Mouse (Mus musculus): Measurements from ENCODE around the gene Neo1. TPM values are rescaled to one million over a fixed set of nuclear protein-coding genes. Genes with fewer than 3 reads are reported as not detected.

Gene Neo1
- polyA plus RNA-seq, 3 experiments from 2014 or later: 0.05 TPM; not detected in 2

DNA sequence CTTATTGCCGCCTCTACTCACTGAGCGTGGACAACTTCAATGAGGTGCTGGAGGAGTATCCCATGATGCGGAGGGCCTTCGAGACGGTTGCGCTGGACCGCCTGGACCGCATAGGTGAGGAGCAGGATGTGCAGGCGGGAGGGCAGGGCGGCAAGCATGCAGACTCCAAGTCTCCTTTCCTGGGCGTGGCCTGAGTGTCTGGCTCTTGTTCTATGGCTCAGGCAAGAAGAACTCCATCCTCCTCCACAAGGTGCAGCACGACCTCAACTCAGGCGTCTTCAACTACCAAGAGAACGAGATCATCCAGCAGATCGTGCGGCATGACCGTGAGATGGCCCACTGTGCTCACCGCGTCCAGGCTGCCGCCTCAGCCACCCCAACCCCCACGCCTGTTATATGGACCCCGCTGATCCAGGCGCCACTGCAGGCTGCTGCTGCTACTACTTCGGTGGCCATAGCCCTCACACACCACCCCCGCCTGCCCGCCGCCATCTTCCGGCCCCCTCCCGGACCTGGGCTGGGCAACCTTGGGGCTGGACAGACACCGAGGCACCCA, 177.1 kb downstream of the Neo1 start:
- ATAC-seq: no peak

DNA sequence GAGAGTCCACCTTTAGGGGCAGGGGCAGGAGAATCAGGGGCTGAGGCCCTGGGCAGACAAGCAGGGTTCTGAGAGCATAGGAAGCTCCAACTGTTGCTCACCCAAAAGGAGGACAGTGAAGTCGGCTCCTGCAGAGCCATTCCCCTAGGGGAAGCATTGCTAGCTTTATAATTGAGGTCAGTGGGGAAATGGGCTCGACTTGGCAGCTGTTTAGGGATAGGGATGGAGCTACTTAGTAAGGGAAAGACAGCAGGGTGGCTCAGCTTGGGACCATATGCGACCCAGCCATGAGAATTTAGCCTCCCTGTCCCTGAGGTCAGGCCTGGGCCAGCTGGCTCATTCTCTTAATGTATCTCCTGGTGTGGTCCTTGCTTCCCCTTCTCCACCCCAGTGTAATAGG, 181.3 kb downstream of the Neo1 start:
- ATAC-seq: no peak

DNA sequence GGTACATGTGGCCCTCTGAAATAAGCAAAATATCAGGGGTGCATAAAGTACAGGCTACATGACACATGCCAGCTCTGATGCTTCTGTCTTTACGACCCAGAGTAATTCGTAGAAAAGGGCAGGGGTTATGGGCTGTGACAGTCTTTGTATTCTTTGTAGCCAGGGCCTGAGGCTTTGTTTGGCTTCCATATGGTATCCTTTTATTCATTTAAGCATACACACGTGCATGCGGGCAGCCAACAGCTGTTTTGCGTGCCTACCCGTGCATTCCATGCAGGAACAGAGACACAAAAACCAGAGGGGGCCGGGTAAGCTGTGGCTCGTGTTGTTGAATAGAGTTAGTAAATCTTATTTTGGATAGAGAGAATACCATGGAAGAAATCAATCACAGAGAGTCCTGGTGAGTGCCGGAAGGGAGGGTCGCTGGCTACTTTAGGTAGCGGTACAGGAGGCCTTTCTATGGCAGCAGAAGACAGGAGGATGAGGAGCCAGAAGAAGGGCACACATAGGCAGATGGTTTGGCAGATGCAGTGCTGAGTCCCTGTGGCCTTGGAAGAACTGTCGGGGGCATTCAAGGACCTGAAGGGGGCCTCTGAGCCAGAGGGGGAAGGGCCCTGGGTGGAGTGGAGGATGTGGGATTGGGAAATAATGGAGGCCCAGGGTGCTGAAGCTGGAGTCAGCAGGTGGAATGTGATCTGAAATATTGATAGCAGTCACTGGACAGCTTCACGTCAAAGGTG, 186.5 kb downstream of the Neo1 start:
- no peak for ATAC-seq

- ATAC-seq: no peak
Observed at GRCm38 (mm10) chr9:58847676-58848075, 188.6 kb downstream of the Neo1 start.

DNA sequence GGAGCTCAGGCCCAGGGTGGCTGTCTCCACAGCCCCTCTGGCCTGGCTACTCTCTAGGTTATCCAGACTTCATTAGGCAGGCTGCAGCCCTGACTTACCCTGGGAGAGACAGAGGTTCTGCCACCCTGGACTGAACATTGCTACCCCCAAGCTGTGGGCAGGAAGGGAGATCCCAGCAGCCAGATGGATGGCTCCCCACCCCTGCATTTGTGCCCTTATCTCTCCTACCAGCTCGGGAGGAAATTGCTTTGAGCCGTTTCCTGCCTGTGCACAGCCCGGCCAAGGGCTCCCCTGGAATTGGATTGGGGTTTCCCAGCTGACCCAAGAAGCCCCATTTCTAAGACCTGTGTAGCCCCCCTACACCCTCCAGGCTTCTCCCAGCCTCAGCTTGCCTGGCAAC, 189.2 kb downstream of the Neo1 start:
- no peak for ATAC-seq

DNA sequence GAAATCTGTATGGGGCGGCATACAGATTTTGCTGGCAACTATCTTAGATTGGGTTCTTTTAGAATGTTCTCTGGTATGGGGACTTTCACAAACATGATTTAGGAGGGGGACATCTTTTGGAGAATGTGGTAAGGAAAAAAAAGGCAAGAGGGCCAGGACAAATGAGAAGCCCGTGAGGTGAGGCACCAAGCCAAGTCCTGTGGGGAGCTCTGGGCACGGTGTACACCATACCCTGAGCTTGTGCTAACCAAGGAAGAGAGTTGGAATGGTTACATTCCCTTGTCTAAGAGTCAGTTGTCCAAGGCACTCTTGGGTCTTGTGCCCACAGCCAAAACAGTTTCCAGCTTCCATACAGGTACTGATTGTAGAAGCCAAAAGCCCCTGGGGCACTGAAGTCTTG, 191.6 kb downstream of the Neo1 start:
- no peak for ATAC-seq

DNA sequence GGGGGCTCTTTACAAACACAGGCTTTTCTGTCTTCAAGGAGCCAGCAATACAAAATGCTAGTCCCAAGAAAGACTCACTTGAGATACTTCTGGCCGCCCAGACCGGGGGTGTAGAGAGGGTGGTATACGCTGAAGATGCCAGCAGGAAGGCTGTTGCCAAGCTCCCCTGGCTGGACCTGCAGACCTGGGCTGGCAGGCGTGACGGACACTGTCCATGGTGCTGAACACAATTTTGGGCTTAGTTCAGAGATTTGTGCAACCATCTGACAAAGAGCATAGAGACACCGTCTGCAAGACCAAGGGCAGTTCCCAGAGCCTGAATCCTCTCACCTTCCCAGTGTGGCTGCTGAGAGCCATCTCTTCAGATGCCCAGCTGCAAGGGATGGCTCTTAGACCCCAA, 194.6 kb downstream of the Neo1 start:
- ATAC-seq: no peak

- ATAC-seq: no peak
Observed at GRCm38 (mm10) chr9:58838504-58838903, 197.7 kb downstream of the Neo1 start.

- ATAC-seq: no peak
Observed at GRCm38 (mm10) chr9:58837174-58837573, 199.1 kb downstream of the Neo1 start.

DNA sequence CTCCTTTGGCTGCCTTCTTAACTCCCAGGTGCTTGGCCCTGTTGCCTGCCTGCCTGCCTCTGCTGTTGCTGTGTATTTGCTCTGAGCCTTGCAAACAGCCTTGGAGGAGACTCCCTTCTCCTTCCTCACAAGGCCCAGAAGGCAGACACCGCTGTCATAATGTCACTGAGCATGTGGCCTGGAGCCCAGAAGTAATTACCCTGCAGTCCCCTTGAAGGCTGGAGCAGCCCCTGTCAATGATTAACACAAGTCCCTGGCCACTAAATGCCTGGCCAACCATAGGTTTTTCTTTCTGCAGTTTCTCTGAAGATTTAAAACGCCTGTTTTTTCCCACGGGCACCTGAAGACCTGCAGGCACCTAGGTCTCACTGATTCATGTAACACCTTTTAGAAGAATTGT, 203.3 kb downstream of the Neo1 start:
- ATAC-seq: no peak

DNA sequence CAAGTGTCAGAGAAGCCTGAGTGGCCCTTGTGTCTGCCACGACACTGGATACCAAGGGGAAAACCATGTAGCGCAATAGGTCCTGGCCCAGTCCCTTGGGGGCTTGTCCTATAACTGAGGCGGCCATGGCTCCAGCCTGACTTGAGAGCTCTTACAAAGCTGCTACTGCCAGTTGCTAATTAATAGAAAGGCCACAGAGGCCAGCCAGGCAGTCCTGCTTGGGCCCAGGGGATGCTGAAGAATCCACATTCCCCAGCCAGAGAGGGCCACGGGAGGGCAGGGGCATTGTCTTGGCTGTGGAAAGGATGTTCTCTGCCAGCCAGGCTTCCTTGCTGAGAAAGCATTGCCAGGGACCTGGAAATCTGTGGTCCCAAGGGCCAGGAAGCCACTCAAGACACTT, 206.6 kb downstream of the Neo1 start:
- ATAC-seq: no peak

Other genes starting within 250 kb of the Neo1 start
- gene Hcn4, start 213.0 kb downstream of the Neo1 start, polyA plus RNA-seq (2017; shearing (Covaris generic)): not detected